Mouse (Mus musculus): ENCODE measurements around the gene Mrtfa.
"Not testable (repeated sequence)": the region's sequence is repeated elsewhere in the genome, so short reads cannot be mapped to it uniquely, and the experiment has no call there.

Gene Mrtfa

DNA sequence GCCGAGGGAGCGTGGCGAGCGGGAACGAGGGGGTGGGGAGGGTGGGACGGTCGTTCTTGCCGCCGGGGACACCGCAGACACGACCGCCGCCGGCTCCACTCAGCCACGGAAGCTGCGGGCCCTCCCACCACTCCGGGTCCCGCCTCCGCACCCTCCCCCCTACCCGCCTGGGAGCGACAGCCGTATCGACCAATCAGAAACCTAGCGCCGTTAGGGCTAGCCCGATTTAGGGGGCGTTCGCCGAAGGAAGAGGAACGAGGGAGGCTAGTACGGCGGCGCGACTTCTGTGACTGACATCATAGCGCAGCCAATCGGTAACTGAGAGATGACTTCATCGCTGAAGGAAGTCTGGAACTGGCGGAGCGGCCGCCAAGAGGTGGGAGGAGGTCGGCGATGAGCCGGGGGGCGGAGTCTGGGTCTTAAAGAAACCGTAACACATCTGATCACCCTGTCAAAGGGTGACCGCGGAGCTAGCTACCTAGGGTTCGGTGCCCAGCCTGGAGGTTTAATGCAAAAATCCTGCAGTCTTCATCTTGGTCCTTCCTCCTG is at the start of gene Mrtfa:
Mrtfa (minus strand) TSS at position 128 of the 549 bp plus-strand sequence.
- in situ Hi-C loops (cut with MboI, MseI): no loop called here

DNA sequence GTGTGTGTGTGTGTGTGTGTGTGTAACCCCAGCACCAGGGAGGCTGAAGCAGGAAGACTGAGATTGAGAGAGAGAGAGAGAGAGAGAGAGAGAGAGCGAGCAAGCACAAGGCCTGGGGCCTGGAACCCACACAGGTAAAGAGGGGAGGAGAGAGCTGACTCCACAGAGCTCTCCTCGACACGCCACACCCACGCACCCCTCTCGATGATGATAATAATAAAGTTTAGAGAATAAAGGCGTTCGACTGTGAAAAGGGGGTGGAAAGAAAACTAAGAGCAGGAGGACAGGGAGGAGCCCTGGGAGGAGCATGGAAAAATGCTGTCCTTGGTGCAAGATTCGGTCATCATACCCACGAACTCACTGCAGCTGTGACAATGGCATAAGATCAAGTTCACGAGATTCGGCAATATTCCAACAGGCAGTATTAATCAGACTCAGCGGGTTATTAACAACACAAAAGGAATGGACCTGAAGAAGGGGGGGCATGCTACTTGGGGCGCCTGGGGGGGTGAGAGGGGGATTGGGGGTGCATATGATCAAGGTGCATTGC is 49.3 kb upstream of the Mrtfa start:
- in situ Hi-C loops (cut with MboI, MseI): no loop called here

DNA sequence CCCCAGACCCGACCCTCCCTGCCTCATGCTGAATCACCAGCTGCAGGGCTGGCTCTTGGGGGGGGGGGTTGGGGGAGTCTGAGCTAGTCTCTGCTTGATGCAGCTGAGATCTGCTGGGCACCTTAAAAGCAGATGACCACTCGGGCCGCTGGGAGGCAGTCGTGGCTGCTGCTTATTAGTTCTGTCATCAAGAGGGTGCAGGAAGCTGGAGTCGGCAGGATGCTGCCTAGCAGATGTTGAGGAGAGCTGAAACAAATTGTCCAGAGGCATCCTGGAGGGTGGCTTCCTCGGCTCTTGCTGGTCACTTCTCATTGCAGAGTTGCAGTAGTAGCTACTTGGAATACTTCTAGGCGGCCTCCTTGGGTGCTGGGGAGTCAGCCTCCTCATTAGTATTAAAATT is 48.7 kb upstream of the Mrtfa start:
- in situ Hi-C loops (cut with MboI, MseI): no loop called here

DNA sequence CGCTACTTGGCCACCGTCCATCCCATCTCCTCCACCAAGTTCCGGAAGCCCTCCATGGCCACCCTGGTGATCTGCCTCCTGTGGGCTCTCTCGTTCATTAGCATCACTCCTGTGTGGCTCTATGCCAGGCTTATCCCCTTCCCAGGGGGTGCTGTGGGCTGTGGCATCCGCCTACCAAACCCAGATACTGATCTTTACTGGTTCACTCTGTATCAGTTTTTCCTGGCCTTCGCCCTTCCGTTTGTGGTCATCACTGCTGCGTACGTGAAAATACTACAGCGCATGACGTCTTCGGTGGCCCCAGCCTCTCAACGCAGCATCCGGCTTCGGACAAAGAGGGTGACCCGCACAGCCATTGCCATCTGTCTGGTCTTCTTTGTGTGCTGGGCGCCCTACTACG is 46.9 kb upstream of the Mrtfa start:
- in situ Hi-C loops (cut with MboI, MseI): no loop called here

GRCm38 (mm10) chr15:81236062-81236461 is 45.5 kb upstream of the Mrtfa start:
- in situ Hi-C loops (cut with MboI, MseI): no loop called here

- in situ Hi-C loops (cut with MboI, MseI): no loop called here
Measured at GRCm38 (mm10) chr15:81235086-81235920, 44.7 kb upstream of the Mrtfa start, which contains the start of gene Mchr1. Gene Mchr1, plus strand, starts transcription at chr15:81235499.

DNA sequence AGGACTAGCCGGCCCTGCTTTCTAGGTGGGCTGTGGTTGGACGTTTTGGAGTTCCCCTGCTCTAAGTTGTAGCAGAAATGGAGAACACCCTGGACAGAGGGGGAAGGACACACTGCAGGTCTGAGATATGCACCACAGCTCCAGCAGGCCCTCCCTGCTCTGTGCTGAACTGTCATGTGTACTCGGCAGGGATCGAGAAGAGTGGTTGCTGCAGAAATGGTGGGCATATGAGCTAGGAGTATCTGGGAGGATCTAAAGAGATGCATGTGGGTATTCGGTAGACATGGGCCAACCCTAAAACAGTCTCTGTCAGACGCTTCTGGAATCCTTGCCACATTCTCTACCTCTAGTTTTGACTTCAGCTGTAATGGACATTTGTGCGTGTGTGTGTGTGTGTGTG is 40.8 kb upstream of the Mrtfa start:
- in situ Hi-C loops (cut with MboI, MseI): no loop called here

GRCm38 (mm10) chr15:81229791-81230190 is 39.2 kb upstream of the Mrtfa start:
- in situ Hi-C loops (cut with MboI, MseI): no loop called here

GRCm38 (mm10) chr15:81228258-81228657 is 37.7 kb upstream of the Mrtfa start:
- in situ Hi-C loops (cut with MboI, MseI): no loop called here

- in situ Hi-C loops (cut with MboI, MseI): no loop called here
Measured at GRCm38 (mm10) chr15:81227275-81227674, 36.7 kb upstream of the Mrtfa start.

DNA sequence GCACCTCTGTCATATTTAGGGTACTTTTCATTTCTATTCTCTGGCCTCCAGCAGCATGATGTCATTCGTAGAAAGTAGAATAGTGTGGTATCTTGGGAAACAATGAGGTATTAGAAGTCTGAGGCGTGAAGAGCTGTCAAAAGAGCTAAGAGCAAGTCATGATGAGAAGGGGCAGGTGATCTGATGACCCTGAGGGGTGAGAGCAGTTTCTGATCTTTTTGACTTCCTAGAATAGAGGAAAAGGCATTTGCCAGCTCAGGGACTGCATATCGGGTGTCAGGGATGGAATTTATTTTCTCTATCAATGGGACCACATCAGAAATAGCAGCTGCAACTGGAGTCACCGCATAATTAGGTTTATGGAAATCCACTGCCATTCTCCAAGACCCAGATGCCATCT is 36.2 kb upstream of the Mrtfa start:
- in situ Hi-C loops (cut with MboI, MseI): no loop called here

DNA sequence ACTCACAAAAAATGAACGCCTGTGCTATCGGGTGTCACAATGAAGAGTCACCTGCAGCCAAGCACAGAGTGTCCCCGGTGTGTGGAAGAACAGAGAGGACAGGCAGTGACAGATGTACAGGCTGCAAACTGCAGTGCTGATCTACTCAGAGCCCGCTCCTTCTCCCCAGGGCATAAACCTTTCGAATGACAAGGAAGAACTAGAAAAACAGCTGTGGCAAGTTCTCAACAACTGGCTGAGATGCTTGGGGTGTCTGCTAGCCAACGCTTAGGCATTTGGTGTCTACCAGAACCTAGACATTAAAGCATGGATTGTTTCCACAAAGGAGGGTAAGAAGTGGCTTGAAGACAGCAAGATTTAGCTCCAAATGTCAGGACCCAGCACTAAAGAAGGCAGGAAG is 35.2 kb upstream of the Mrtfa start:
- in situ Hi-C loops (cut with MboI, MseI): no loop called here

DNA sequence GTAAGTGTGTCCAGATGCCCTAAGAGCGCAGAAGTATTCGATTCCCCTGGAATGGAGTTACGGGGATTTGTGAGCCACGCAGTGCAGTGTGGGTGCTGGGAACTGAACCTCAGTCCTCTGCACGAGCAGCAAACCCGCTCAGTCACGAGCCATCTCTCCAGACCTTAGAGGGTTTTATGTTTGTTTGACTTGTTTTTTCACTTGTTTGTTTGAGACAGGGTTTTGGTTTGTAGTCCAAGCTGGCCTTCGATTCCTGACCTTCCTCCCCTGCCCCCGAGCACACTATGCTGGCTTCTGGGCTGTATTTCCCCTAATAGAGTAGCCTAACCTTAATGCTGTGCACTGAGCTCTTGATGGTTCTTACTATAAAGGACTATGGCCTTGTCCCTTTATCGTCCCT is 34.5 kb upstream of the Mrtfa start:
- in situ Hi-C loops (cut with MboI, MseI): no loop called here

- in situ Hi-C loops (cut with MboI, MseI): no loop called here
Measured at GRCm38 (mm10) chr15:81221446-81221845, 30.9 kb upstream of the Mrtfa start.

DNA sequence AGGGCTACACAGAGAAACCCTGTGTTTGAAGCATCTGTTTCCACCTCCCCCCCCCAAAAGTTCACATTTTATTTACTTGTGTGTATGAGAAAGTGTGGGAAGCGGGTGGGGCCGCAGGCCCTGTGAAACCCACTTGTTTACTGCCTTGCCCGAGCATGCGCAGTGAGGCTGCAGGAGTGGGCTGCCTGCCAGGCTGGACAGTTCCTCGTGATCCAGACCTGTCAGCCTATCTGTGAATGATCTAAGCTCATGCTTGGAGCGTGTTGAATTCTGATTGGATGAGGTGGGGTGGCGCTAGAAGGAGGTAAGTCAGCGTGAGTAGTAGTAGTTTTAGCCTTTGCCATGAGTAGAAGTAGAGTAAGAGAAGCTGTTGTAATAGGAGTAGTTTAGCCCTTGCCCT is 29.5 kb upstream of the Mrtfa start:
- in situ Hi-C loops (cut with MboI, MseI): not testable (repeated sequence)

- in situ Hi-C loops (cut with MboI, MseI): no loop called here
Measured at GRCm38 (mm10) chr15:81219054-81219453, 28.5 kb upstream of the Mrtfa start.

DNA sequence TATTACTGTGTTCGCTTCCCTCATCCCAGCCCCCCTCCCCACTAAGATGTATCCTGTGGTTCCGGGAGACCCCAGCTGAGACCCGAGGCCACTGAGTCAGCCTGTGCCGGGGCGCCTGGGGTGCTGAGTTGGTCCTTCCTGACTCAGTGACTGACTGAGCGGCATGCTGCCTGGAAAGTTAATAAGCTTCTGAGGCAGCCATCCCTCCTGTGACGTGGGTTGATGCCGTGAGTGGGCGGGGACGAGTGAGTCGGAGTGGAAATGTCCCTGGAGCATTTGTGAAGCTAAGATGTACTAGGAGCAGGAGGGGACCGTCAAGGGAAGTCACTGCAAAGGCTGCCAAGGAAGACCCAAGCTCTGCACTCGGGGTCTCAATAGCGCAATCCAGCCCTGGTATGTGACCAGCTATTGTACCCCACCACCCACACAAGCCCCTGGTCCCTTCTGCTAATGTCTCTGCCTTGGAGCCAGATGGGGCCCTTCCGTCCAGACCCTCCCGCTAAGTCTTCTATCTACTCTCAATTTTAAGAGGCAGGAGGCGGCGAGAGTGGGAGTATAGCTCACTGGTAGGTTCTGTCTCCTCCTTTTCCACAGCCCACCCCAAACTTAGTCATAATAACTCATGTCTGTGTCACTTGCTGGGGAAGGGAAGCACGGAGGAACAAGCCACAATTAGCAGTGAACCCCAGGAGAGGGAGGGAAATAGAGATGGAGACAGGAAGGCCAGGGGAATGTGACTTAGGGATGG is 26.5 kb upstream of the Mrtfa start:
- in situ Hi-C loops (cut with MboI, MseI): no loop called here

DNA sequence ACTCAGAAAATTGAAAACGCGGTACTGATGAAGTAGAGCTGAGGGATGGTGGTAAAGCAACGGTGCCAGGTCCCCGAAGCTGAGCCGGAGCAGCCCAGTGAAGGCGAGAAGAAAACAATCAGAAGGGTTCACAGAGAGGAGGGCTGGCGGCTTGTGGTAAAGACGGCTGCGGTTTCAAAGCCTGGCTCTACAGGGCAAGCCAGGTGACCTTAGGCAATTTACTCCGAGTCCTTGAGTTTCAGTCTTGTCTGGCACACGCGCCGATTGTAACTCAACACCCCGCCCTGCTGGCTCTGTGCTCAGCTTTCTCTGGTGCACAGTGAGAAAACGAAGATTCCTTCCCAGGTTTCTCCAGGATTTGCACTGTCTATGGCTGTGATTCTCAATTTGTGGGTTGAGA is 22.4 kb upstream of the Mrtfa start:
- in situ Hi-C loops (cut with MboI, MseI): no loop called here

GRCm38 (mm10) chr15:81210496-81210895 is 19.9 kb upstream of the Mrtfa start:
- in situ Hi-C loops (cut with MboI, MseI): no loop called here

DNA sequence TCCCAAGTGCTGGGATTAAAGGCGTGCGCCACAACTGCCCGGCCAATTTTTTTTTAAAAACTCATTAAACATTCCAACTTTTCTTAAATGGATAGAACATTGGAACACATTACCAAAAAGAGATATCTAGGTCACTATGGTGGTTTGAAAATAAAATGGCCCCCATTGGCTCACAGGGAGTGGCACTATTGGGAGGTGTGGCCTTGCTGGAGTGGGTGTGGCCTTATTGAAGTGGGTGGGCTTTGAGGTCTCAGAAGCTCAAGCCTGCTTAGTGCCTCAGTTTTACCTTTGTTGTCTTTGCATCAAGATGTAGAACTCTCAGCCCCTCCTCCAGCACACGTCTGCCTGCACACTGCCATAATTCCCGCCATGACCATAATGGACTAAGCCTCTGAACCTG is 11.9 kb upstream of the Mrtfa start:
- in situ Hi-C loops (cut with MboI, MseI): no loop called here

DNA sequence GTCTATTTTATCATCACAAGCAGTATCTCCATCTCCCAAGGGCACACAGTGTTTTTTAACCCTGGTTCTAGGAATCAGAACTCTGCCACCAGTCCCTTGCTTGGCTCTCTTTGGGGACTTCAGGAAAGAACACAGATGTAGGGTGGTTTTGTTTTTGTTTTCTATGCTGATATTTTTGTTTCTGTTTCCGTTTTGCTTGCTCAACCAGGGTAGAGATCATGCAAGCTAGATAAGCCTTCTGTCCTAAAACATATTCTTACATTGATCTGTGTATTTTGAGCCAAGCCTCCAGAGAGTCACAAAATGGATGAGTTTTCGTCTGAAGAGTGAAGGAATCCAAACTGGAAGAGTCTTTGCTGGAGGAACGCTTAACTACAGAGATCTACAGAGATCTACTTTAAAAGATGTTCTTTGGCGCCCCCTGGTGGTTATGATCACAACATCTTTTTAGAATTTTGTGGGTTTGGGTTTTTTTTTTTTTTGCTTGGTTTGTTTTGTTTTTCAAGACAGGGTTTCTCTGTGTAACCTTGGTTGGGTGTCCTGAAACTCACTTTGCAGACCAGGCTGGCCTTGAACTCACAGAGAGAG is 8.9 kb upstream of the Mrtfa start:
- in situ Hi-C loops (cut with MboI, MseI): loop anchor here (5.0 kb wide), 1 partner anchor 127 kb away; no protein-coding TSS in a partner anchor

- in situ Hi-C loops (cut with MboI, MseI): loop anchor here (5.0 kb wide), 1 partner anchor 126 kb away; no protein-coding TSS in a partner anchor
Measured at GRCm38 (mm10) chr15:81198447-81198846, 7.9 kb upstream of the Mrtfa start.

All from T-helper 1 cell (primary cell).